Mouse (Mus musculus): ENCODE data around the gene Pfdn6.

Gene Pfdn6

DNA sequence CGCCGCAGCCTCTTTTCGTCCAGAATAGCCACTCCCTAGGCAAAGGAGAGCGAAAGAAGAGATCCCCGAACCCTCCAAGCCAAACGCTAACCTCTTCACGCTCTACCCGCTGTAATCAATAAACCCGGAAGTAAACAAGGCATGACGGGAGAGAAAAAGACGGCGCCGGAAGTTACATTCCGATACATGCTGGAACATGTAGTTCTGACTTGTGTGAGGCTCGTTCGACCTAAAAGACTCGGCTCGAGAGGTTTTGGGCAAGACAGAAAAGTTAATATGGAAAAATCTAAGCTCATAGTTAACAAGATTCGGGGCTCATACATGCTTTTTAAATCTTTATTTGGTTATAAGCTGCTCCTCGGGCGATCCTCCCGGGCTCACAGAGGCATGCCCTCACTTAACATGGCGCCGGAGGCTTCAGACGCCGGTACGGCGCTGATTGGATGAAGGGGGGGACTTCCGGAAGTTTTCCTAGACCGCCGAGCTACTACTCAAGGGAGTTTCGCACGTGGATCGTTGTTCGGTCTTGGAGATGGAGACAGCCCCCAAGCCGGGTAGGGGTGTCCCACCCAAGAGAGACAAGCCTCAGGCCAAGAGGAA, at the start of gene Pfdn6, which contains the start of gene Wdr46:
Gene Pfdn6 (minus strand): TSS at position 138 of the 600 bp plus-strand sequence.
Gene Wdr46 (plus strand): TSS at position 455 of the 600 bp plus-strand sequence.
- peak; percentile 98 for DNase-seq

- DNase-seq: peak; percentile 76
Observed at GRCm38 (mm10) chr17:33982136-33982535, 42.0 kb upstream of the Pfdn6 start.

DNA sequence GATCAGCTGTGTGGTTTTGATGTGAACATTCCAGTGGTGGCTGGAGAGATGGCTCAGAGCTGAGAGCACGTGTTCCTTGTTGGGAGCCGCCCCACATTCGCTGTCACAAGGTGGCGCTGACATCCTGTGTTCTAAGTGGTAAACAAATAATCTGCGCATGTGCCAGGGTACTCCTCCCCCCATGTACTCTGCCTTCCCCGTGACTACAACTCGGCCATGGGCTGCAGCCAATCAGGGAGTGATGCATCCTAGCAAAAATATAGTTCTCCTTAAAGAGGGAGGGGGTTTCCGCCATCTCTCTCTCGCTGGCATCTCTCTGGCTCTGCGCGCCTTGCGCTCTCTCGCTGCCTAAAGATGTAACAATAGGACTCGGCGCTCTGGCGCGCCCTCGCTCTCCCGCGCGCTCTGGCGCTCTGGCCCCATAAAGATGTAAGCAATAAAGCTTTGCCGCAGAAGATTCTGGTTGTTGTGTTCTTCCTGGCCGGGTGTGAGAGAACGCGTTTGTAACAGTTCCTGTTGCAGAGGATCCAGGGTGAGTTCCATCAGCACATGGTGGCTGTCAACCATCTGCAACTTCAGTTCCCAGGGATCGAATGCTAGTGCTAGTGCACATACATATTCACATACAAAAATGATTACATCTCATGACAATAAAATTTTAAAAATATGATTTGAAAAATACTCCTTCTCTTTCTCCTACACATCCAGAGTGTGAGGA, 41.2 kb upstream of the Pfdn6 start:
- DNase-seq: peak; percentile 98

- DNase-seq: no peak
Observed at GRCm38 (mm10) chr17:33980181-33981035, 40.3 kb upstream of the Pfdn6 start.

DNA sequence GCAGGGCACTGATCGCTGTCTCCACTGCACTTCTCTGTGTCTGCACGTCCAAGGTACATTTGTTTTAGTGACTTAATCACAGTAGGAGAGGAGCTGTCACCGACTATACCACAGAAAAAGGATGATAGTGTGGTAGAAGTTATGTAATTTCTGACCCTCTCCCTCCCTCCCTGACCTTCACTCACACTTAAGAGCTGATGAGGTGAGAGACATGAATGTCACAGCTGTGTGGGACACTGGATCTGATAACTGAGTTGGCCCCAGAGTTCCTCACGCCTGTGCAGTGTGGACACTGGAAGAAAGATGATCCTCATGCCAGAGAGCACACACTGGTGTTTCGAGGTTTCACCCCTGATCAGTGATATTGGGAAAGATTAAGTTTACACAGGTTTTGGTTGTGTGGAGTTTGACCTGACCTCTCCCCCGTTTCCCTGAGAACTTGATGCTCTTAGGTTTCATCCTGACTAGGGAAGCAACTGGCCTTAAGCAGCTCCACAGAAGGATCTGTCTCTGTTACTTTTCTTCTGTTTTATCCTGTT, 39.4 kb upstream of the Pfdn6 start:
- no peak for DNase-seq

- peak; percentile 76 for DNase-seq
Observed at GRCm38 (mm10) chr17:33978631-33979031, 38.5 kb upstream of the Pfdn6 start.

GRCm38 (mm10) chr17:33977861-33978557, 37.9 kb upstream of the Pfdn6 start:
- no peak for DNase-seq

GRCm38 (mm10) chr17:33973572-33973971, 33.4 kb upstream of the Pfdn6 start:
- DNase-seq: no peak

DNA sequence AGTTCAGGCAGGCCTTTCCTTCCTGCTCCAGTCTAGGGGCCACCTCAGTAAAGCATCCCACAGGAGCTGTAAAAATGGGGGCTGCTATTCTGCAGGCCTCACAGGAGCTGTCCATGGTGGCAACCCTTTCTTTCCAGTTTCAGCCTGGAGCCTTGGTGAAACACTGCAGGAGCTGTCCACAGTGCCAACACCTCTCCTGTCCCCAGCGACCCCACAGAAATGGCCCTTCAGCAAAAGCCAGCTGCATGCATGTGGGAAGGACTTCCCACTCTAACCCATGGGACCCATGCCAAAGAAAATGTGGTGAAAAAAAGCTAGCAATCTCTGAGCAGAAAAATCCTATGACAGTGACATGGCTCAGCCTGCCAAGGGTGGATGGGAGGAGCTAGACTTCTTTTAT, 32.5 kb upstream of the Pfdn6 start:
- no peak for DNase-seq

- DNase-seq: peak; percentile 24
Observed at GRCm38 (mm10) chr17:33969394-33969793, 29.3 kb upstream of the Pfdn6 start.

DNA sequence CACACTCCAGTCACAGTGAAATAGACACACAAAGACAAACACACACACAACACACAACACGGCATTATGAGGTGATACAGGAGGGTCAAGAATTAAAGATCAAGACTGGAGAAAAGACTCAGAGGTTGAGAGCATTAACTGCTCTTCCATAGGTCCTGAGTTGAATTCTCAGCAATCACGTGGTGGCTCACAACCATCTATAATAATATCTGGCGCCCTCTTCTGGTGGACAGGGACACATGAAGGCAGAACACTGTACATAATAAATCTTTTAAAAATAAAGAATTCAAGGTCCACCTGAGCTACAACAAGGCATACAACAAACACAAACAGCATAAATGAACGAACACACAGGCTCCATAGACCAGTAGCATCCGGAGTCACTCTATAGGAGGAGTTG, 28.8 kb upstream of the Pfdn6 start:
- DNase-seq: peak; percentile 79

- peak; percentile 89 for DNase-seq
Observed at GRCm38 (mm10) chr17:33968489-33968888, 28.3 kb upstream of the Pfdn6 start.

GRCm38 (mm10) chr17:33965846-33966550, 25.9 kb upstream of the Pfdn6 start:
- no peak for DNase-seq

DNA sequence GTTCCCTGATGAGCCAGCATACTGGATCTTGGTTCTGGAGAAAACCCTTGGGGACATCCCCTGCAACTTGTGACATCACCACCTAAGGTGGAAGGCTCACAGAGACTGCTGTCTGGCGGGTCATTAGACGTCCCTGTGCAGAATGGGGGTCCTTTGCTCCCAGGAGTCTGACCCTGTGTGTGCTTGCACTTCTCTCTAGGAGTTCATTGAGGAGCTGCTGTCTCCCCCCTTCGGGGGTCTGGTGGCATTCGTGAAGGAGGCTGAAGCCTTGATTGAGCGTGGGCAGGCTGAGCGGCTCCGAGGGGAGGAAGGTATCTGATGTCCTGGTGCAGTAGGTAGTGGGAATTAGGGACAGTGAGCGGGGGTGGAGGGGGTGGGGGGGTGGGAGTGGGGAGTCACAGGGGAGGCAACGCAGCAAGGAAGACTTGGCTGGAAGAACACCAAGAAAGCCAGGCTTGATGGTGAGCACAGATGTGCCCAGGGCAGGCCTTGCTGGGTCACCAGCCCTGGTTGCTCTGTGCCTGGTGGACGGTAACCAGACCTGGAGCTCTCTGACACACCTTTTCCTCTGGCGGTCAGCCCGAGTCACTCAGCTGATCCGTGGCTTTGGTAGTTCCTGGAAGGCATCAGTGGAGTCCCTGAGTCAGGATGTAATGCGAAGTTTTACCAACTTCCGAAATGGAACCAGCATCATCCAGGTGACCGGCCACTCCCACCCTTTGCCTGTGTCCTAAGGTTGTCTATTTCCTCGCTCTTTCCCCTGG, 25.1 kb upstream of the Pfdn6 start:
- no peak for DNase-seq

DNA sequence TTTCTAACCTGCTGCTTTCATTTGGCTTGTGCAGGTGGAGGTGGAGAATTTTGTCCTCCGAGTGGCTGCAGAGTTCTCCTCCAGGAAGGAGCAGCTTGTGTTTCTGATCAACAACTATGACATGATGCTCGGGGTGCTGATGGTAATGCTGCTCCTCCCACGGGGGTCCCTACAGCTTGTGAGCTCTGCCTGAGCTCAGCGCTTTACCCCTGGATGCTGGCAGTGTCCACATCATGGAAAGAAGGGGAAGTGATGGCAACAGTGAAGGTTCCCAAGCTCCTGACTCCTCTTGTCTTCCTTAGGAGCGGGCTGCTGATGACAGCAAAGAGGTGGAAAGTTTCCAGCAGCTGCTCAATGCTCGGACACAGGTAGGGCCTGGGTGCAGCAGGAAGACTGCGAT, 22.7 kb upstream of the Pfdn6 start:
- DNase-seq: no peak

DNA sequence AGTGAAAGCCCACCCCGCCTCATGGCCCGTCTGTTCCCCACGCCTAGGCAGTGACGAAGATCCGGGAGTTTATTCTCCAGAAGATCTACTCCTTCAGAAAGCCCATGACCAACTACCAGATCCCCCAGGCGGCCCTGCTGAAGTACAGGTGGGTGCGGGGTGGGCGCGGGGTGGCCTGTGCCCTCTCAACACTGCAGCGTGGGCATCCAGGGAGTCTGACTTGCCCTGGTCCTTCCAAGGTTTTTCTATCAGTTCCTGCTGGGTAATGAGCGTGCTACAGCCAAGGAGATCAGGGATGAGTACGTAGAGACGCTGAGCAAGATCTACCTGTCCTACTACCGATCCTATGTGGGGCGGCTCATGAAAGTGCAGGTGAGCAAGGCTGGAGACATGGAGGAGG, 19.8 kb upstream of the Pfdn6 start:
- DNase-seq: no peak

DNA sequence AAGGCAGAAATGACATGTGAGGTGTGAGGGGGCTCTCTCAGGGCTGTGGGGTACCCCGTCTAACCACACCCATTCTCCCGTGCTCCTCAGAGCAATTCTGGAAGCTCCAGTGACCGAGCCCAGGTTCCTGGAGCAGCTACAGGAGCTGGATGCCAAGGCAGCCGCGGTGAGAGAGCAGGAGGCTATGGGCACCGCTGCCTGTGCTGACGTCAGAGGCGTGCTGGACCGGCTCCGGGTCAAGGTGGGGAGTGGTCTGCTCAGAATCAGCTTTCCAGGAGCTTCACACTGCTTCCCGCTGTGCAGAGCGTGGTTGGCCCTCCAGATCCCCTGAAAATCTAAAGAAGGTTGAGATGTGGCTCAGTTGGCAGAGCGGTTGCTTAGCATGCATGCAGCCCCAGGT, 19.0 kb upstream of the Pfdn6 start:
- DNase-seq: no peak

- DNase-seq: no peak
Observed at GRCm38 (mm10) chr17:33958451-33958850, 18.3 kb upstream of the Pfdn6 start.

DNA sequence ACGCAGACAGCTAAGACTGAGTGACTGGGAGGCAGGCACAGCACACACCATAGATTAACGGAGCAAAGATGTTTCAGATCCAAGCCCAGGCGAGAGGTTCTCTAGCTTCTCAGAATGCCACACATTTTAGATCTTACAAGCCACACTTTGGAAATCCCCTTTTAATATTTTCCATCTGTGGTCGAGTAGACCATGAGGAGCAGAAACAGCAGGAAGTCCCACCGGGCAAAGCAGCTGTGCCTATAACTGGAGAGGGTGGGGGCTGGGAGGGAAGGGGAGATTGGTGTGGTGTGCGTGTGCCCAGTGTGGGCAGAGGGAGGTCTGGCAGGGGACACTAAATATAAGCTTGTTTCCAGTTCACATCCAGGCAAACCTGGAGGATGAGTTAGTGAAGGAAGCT, 17.4 kb upstream of the Pfdn6 start:
- DNase-seq: no peak

DNA sequence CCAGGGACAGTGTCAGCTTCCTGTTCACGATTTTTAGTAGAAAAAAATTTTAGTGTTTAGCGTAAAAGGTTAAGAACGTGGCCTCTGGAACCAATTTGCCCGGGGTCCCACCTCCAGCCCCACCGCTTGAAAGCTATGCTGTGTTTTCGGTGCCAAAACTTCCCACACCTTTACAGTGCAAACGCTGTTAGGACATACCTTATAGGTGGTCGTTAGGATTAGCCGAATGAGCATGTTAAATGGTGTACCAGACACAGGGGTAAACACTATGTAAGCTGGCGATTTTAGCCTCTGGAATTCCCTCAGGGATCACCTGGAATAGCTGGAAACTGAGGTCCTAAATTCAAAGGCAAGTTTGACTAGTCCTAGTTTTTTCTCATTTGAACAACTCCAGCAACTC, 16.2 kb upstream of the Pfdn6 start:
- no peak for DNase-seq

- peak; percentile 99 for DNase-seq
Observed at GRCm38 (mm10) chr17:33955555-33956214, 15.5 kb upstream of the Pfdn6 start, which contains the start of the genes Vps52 and Rps18. TSS of gene Vps52 (plus strand) at chr17:33955812. TSS of gene Rps18 (minus strand) at chr17:33956001.
